Mouse (Mus musculus) central nervous system, embryonic 14 days (tissue): ENCODE measurements around the gene Sesn3. TPM values are rescaled to one million over a fixed set of nuclear protein-coding genes. Genes with fewer than 3 reads are reported as not detected.

Experiments used
- polyA plus RNA-seq: library from polyadenylated mRNA; depleted of rRNA; stranded (reverse); fragments of >200 nt; gene quantifications from 2 replicates; pipeline ENCODE4 v1.2.3, GENCODE M21; 2012; rRNA removed

Sesn3 gene
- 17.9 and 22.1 TPM in 2 replicates for polyA plus RNA-seq

DNA sequence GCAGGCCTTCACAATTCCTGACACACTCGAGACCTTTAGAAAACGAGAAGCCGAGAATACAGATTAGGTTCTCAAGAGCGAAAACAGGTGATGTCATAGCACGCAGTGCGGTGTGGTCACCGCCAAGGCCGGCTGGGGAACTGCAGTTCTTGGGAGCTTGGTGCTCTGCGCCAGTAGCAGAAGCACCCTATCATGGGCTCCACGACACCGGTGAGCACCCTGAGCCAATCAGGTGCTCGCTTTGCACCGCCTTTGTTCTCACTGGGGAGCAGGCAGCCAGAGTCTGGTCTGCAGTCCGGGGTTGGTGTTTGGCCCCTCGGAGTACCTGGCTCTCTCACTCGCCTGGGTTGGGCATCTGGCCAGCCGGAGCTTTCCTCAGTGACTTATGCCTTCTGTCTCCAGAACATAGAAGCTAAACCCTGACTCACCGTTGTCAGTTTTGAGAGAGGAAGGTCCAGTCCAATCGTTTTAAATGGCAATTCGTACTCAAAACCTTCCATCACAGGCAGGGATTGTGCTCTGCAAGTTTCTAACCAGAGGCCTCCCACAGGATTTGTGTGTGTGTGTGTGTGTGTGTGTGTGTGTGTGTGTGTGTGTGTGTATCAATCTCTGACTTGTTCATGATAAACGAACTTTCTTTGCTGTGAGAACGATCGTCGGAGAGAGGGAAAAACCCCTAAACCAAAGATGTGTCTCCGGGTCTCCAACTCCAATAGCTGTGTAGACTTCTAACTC is at the start of gene Sesn3:
TSS of gene Sesn3 (plus strand) at position 82 of the 735 bp plus-strand sequence.

GRCm38 (mm10) chr9:14381353-14382055 is 106.6 kb downstream of the Sesn3 start, which contains the start of gene Endod1:
Gene Endod1, minus strand, starts transcription at chr9:14381507.

Other genes with a start within 250 kb of the Sesn3 start
- gene Endod1, start 106.4 kb downstream of the Sesn3 start, polyA plus RNA-seq: 8.4 and 11.4 TPM in 2 replicates
- 0.27 and 0.31 TPM in 2 replicates for gene Kdm4d, start 225.4 kb downstream of the Sesn3 start, polyA plus RNA-seq
- 108 and 121 TPM in 2 replicates for gene Cwc15, start 225.6 kb downstream of the Sesn3 start, polyA plus RNA-seq